Mouse (Mus musculus): ENCODE measurements around the gene Ank2. TPM values are rescaled to one million over a fixed set of nuclear protein-coding genes. Genes with fewer than 3 reads are reported as not detected.
A peak's percentile ranks its signal among the peaks of the same experiment; 100 is the strongest.

Gene Ank2
- polyA plus RNA-seq, 1 experiment from 2014 or later, result 5.1 TPM

GRCm38 (mm10) chr3:127515251-127515650 lies 16.1 kb upstream of the Ank2 start:
- 77% methylated on average over 1 of the region's 1 CpGs for WGBS (ENCODE audit: insufficient replicate concordance)
- DNase-seq, result no peak
- TF ChIP-seq EP300 (IDR thresholded peaks at IDR 0.05; ENCODE audit: low read depth), result no peak
- TF ChIP-seq CTCF (IDR thresholded peaks at IDR 0.05; ENCODE audit: low read depth), result no peak

GRCm38 (mm10) chr3:127513699-127514098 lies 14.5 kb upstream of the Ank2 start:
- TF ChIP-seq CTCF (IDR thresholded peaks at IDR 0.05; ENCODE audit: low read depth) (no peak), EP300 (IDR thresholded peaks at IDR 0.05; ENCODE audit: low read depth) (no peak)
- ATAC-seq (no peak), DNase-seq (no peak)
- Histone ChIP-seq H3K4me1 (ENCODE audit: insufficient read depth) (no peaks in the 10 kb centered on the region), H3K9ac (replicated peaks) (no peak overlapping the region), H3K36me3 (replicated peaks; ENCODE audit: insufficient read depth, low read length) (no peaks in the 10 kb centered on the region), H3K9me3 (ENCODE audit: low read length) (no peaks in the 10 kb centered on the region), H3K27ac (ENCODE audit: low read depth) (no peak overlapping the region), H3K4me3 (ENCODE audit: low read depth, low read length) (no peak overlapping the region), H3K4me2 (ENCODE audit: low read depth, low read length) (no peak overlapping the region), H3K27me3 (ENCODE audit: insufficient read depth, low read length) (no peaks in the 10 kb centered on the region)
- 67% methylated on average over 2 of the region's 2 CpGs for WGBS (ENCODE audit: insufficient replicate concordance)

More at GRCm38 (mm10) chr3:127515251-127515650, 16.1 kb upstream of the Ank2 start:
- Histone ChIP-seq H3K4me2 (ENCODE audit: low read depth, low read length) (no peak overlapping the region), H3K36me3 (replicated peaks; ENCODE audit: insufficient read depth, low read length) (no peaks in the 10 kb centered on the region), H3K27ac (ENCODE audit: low read depth) (no peak overlapping the region), H3K4me3 (ENCODE audit: low read depth, low read length) (no peak overlapping the region), H3K9ac (replicated peaks) (no peak overlapping the region), H3K9me3 (ENCODE audit: low read length) (no peaks in the 10 kb centered on the region), H3K27me3 (ENCODE audit: insufficient read depth, low read length) (no peaks in the 10 kb centered on the region), H3K4me1 (ENCODE audit: insufficient read depth) (no peaks in the 10 kb centered on the region)
- ATAC-seq, result no peak

- ATAC-seq, result no peak
- TF ChIP-seq EP300 (IDR thresholded peaks at IDR 0.05; ENCODE audit: low read depth) (no peak), CTCF (IDR thresholded peaks at IDR 0.05; ENCODE audit: low read depth) (no peak)
- H3K27ac ChIP-seq (ENCODE audit: low read depth), result no peak overlapping the region
- no peaks in the 10 kb centered on the region for H3K9me3 ChIP-seq (ENCODE audit: low read length)
- H3K4me1 ChIP-seq (ENCODE audit: insufficient read depth), result no peaks in the 10 kb centered on the region
- WGBS (ENCODE audit: insufficient replicate concordance), result 77% methylated on average over 15 of the region's 15 CpGs
- no peaks in the 10 kb centered on the region for H3K36me3 ChIP-seq (replicated peaks; ENCODE audit: insufficient read depth, low read length)
- H3K9ac ChIP-seq (replicated peaks), result no peak overlapping the region
- H3K27me3 ChIP-seq (ENCODE audit: insufficient read depth, low read length), result no peaks in the 10 kb centered on the region
- H3K4me3 ChIP-seq (ENCODE audit: low read depth, low read length), result no peak overlapping the region
- no peak for DNase-seq
- H3K4me2 ChIP-seq (ENCODE audit: low read depth, low read length), result no peak overlapping the region
Measured at GRCm38 (mm10) chr3:127512794-127513335, 13.7 kb upstream of the Ank2 start.

- Histone ChIP-seq H3K27me3 (ENCODE audit: insufficient read depth, low read length) (no peaks in the 10 kb centered on the region), H3K4me3 (ENCODE audit: low read depth, low read length) (no peak overlapping the region), H3K9ac (replicated peaks) (no peak overlapping the region), H3K4me1 (ENCODE audit: insufficient read depth) (no peaks in the 10 kb centered on the region), H3K4me2 (ENCODE audit: low read depth, low read length) (no peak overlapping the region), H3K36me3 (replicated peaks; ENCODE audit: insufficient read depth, low read length) (no peaks in the 10 kb centered on the region), H3K9me3 (ENCODE audit: low read length) (no peaks in the 10 kb centered on the region), H3K27ac (ENCODE audit: low read depth) (no peak overlapping the region)
- TF ChIP-seq CTCF (IDR thresholded peaks at IDR 0.05; ENCODE audit: low read depth) (no peak), EP300 (IDR thresholded peaks at IDR 0.05; ENCODE audit: low read depth) (no peak)
- no peak for ATAC-seq
- no peak for DNase-seq
- WGBS (ENCODE audit: insufficient replicate concordance), result 69% methylated on average over 12 of the region's 12 CpGs
Measured at GRCm38 (mm10) chr3:127511786-127512746, 12.9 kb upstream of the Ank2 start.

GRCm38 (mm10) chr3:127507878-127508783 lies 9.0 kb upstream of the Ank2 start:
- 67% methylated on average over 15 of the region's 15 CpGs for WGBS (ENCODE audit: insufficient replicate concordance)
- H3K9me3 ChIP-seq (ENCODE audit: low read length), result no peaks in the 10 kb centered on the region
- H3K4me2 ChIP-seq (ENCODE audit: low read depth, low read length), result no peak overlapping the region
- H3K27me3 ChIP-seq (ENCODE audit: insufficient read depth, low read length), result no peaks in the 10 kb centered on the region
- no peak overlapping the region for H3K27ac ChIP-seq (ENCODE audit: low read depth)
- no peak overlapping the region for H3K9ac ChIP-seq (replicated peaks)
- no peak overlapping the region for H3K4me3 ChIP-seq (ENCODE audit: low read depth, low read length)
- DNase-seq (no peak), ATAC-seq (peak; percentile 66)
- TF ChIP-seq EP300 (IDR thresholded peaks at IDR 0.05; ENCODE audit: low read depth), result peak; percentile 58
- TF ChIP-seq CTCF (IDR thresholded peaks at IDR 0.05; ENCODE audit: low read depth), result no peak
- no peaks in the 10 kb centered on the region for H3K36me3 ChIP-seq (replicated peaks; ENCODE audit: insufficient read depth, low read length)
- no peaks in the 10 kb centered on the region for H3K4me1 ChIP-seq (ENCODE audit: insufficient read depth)

Measured in liver, postnatal 0 days (tissue).